In the genomic region with DNA sequence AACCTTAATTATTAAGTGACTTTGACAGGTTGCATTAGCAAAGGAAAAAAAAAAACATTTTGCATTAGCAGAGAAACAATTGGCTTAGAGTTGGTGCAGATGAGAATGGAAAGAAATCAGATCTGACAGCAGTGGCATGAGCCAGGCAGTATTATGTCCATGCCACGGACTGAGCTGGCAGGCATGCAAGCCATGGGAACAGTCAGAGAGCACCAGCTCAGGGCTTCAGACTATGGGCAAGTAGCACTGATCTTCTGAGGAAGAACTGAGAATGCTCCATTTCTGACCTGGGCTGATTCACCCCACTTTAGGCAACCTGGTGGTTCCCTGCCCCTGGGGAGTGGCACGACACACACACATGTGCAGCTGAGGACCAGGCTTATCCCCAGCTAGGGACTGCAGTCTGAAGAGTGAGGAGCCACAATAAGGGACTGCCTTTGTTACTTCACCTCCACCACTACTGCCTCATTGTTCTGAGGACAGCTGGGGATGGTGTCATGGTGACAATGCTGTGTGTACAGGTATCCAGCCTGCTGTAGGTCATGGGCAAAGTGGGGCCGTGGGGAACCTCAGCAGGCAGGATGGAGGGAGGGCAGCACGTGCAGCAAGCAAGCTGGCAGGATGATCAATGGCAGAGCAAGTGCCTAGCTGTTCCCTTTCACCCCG, we compare ENCODE assay signal across 23 mouse cellular contexts.
DNase-seq lines count a peak whose midpoint lies in the region; ATAC-seq and TF ChIP-seq lines count a peak whose summit lies in the region.
"Had no signal": no experiment of that assay in that cellular context is flagged by ENCODE, and none has a peak within 500 bp of the region (broad histone marks: within the 10 kb centered on the region; RNA-seq: fewer than 3 reads in every experiment).

No protein-coding gene starts in this region.

- no peaks in the 10 kb centered on the region for H3K9me3 ChIP-seq in limb, embryonic 12.5 days
- H3K9me3 ChIP-seq in limb, embryonic 10.5 days (replicated peaks), result no peaks in the 10 kb centered on the region
- no peaks in the 10 kb centered on the region for H3K9me3 ChIP-seq in neural tube, embryonic 12.5 days
- H3K9me3 ChIP-seq in hindbrain, postnatal 0 days (ENCODE audit: low read length), result no peaks in the 10 kb centered on the region
- H3K9me3 ChIP-seq: embryonic facial prominence, embryonic 12.5 days; G1E; heart, embryonic 13.5 days; liver, embryonic 15.5 days; lung, embryonic 15.5 days had no signal

- 0 out of 2 replicates have a peak, but pooled peaks have one; percentile 37 for ATAC-seq in limb, embryonic 12.5 days (ENCODE audit: insufficient number of reproducible peaks, insufficient read depth, low FRiP score, low TSS enrichment, low read depth)
- ATAC-seq in neural tube, embryonic 12.5 days (ENCODE audit: low FRiP score, low read depth), result peak; percentile 55; the same call in 1 of the 2 replicates
- peak; percentile 24; the same call in 1 of the 2 replicates for ATAC-seq in hindbrain, postnatal 0 days
- ATAC-seq: forebrain, postnatal 0 days; inflammation-experienced regulatory T-cells, adult 6 months; Patski had no signal

- 59% methylated on average over 5 of the region's 5 CpGs for WGBS in limb, embryonic 12.5 days
- WGBS in limb, embryonic 10.5 days, result 65% methylated on average over 5 of the region's 5 CpGs
- 27% methylated on average over 5 of the region's 5 CpGs for WGBS in neural tube, embryonic 12.5 days
- WGBS in hindbrain, postnatal 0 days, result 33% methylated on average over 5 of the region's 5 CpGs

- H3K4me1 ChIP-seq in limb, embryonic 12.5 days (replicated peaks), result no peaks in the 10 kb centered on the region; the same call in 1 of the 2 replicates
- H3K4me1 ChIP-seq in limb, embryonic 10.5 days, result no peaks in the 10 kb centered on the region
- peaks cover 7% of the 10 kb centered on the region for H3K4me1 ChIP-seq in neural tube, embryonic 12.5 days
- H3K4me1 ChIP-seq in hindbrain, postnatal 0 days (ENCODE audit: insufficient read depth, low read length), result no peaks in the 10 kb centered on the region
- H3K4me1 ChIP-seq: embryonic facial prominence, embryonic 12.5 days; heart, embryonic 13.5 days; liver, embryonic 15.5 days; lung, embryonic 15.5 days had no signal

- H3K36me3 ChIP-seq in limb, embryonic 12.5 days, result no peaks in the 10 kb centered on the region
- no peaks in the 10 kb centered on the region for H3K36me3 ChIP-seq in limb, embryonic 10.5 days
- H3K36me3 ChIP-seq in neural tube, embryonic 12.5 days, result no peaks in the 10 kb centered on the region
- H3K36me3 ChIP-seq in hindbrain, postnatal 0 days (ENCODE audit: insufficient read depth, low read length), result no peaks in the 10 kb centered on the region
- H3K36me3 ChIP-seq: embryonic facial prominence, embryonic 12.5 days; G1E; heart, embryonic 13.5 days; liver, embryonic 15.5 days; lung, embryonic 15.5 days had no signal

- TF ChIP-seq CTCF in hindbrain, postnatal 0 days (IDR thresholded peaks at IDR 0.05; ENCODE audit: low read depth), result no peak

- H3K27me3 ChIP-seq in limb, embryonic 12.5 days, result no peaks in the 10 kb centered on the region
- H3K27me3 ChIP-seq in limb, embryonic 10.5 days (ENCODE audit: low read depth, poor library complexity, severe bottlenecking), result no peaks in the 10 kb centered on the region
- no peaks in the 10 kb centered on the region for H3K27me3 ChIP-seq in neural tube, embryonic 12.5 days (replicated peaks)
- H3K27me3 ChIP-seq in hindbrain, postnatal 0 days (ENCODE audit: insufficient read depth, low read length), result no peaks in the 10 kb centered on the region
- H3K27me3 ChIP-seq: embryonic facial prominence, embryonic 12.5 days; heart, embryonic 13.5 days; liver, embryonic 15.5 days; lung, embryonic 15.5 days; Patski had no signal

- H3K4me2 ChIP-seq in limb, embryonic 12.5 days, result no peak overlapping the region
- H3K4me2 ChIP-seq in neural tube, embryonic 12.5 days (replicated peaks), result no peak overlapping the region
- H3K4me2 ChIP-seq in hindbrain, postnatal 0 days (ENCODE audit: low read depth, low read length), result no peak overlapping the region
- H3K4me2 ChIP-seq: embryonic facial prominence, embryonic 12.5 days; heart, embryonic 13.5 days; liver, embryonic 15.5 days; lung, embryonic 15.5 days had no signal

- no peak for DNase-seq in limb, embryonic 10.5 days (ENCODE audit: low spot score)
- DNase-seq in neural tube, embryonic 10.5 days (ENCODE audit: extremely low spot score, low spot score), result no peak
- no peak for DNase-seq in hindbrain, postnatal 0 days (ENCODE audit: low spot score)
- DNase-seq in gastrocnemius, postnatal 25 days, result no peak
- no peak for DNase-seq in cerebellum, adult 9-10 months
- DNase-seq: adrenal gland, adult 8-10 months; cerebellum, adult 18-20 months; forebrain, postnatal 0 days; gastrocnemius, postnatal 36 days; heart, adult 2 months; kidney, adult 18-20 months; kidney, postnatal 4 days; liver; lung, postnatal 36 days had no signal

- H3K27ac ChIP-seq in limb, embryonic 12.5 days, result no peak overlapping the region
- no peak overlapping the region for H3K27ac ChIP-seq in limb, embryonic 10.5 days
- H3K27ac ChIP-seq in neural tube, embryonic 12.5 days, result no peak overlapping the region
- no peak overlapping the region for H3K27ac ChIP-seq in hindbrain, postnatal 0 days
- H3K27ac ChIP-seq: embryonic facial prominence, embryonic 12.5 days; heart, adult 2 months; heart, embryonic 13.5 days; liver, embryonic 15.5 days; lung, embryonic 15.5 days had no signal

- H3K4me3 ChIP-seq in limb, embryonic 12.5 days (replicated peaks), result no peak overlapping the region
- H3K4me3 ChIP-seq in limb, embryonic 10.5 days, result no peak overlapping the region
- H3K4me3 ChIP-seq in neural tube, embryonic 12.5 days, result no peak overlapping the region
- no peak overlapping the region for H3K4me3 ChIP-seq in hindbrain, postnatal 0 days (ENCODE audit: low read length)
- H3K4me3 ChIP-seq: embryonic facial prominence, embryonic 12.5 days; heart, adult 2 months; heart, embryonic 13.5 days; liver, embryonic 15.5 days; lung, embryonic 15.5 days had no signal

- no peak overlapping the region for H3K9ac ChIP-seq in limb, embryonic 12.5 days (replicated peaks)
- H3K9ac ChIP-seq in neural tube, embryonic 12.5 days, result no peak overlapping the region
- no peak overlapping the region for H3K9ac ChIP-seq in hindbrain, postnatal 0 days (replicated peaks; ENCODE audit: low read length)
- H3K9ac ChIP-seq: embryonic facial prominence, embryonic 12.5 days; forebrain, postnatal 0 days; heart, embryonic 13.5 days; liver, embryonic 15.5 days; lung, embryonic 15.5 days had no signal
